Mouse (Mus musculus): ENCODE data around the gene Ccnh. TPM values are rescaled to one million over a fixed set of nuclear protein-coding genes. Genes with fewer than 3 reads are reported as not detected.

Ccnh gene
- polyA plus RNA-seq, 1 experiment = 15.2 TPM

GRCm38 (mm10) chr13:85191253-85191652, 2.0 kb downstream of the Ccnh start:
- no peak for TF ChIP-seq POLR2A (IDR thresholded peaks at IDR 0.05; ENCODE audit: control insufficient read depth, low read depth, low read length)
- TF ChIP-seq CTCF (IDR thresholded peaks at IDR 0.05; ENCODE audit: control insufficient read depth, insufficient read depth, insufficient replicate concordance, low read depth, low read length) = no peak
- no peaks in the 10 kb centered on the region for H3K36me3 ChIP-seq (ENCODE audit: control insufficient read depth, insufficient read depth, low read length)
- no peaks in the 10 kb centered on the region for H3K27me3 ChIP-seq (ENCODE audit: control insufficient read depth, insufficient read depth, low read length)
- no peak overlapping the region for H3K27ac ChIP-seq (ENCODE audit: control insufficient read depth, insufficient read depth, low read depth, low read length)
- H3K4me1 ChIP-seq (ENCODE audit: control insufficient read depth, insufficient read depth, low read length) = no peaks in the 10 kb centered on the region; the same call in 1 of the 2 replicates
- H3K4me3 ChIP-seq (ENCODE audit: control insufficient read depth, low read depth, low read length) = no peak overlapping the region

- Histone ChIP-seq H3K36me3 (ENCODE audit: control insufficient read depth, insufficient read depth, low read length) (no peaks in the 10 kb centered on the region), H3K27ac (ENCODE audit: control insufficient read depth, insufficient read depth, low read depth, low read length) (no peak overlapping the region), H3K27me3 (ENCODE audit: control insufficient read depth, insufficient read depth, low read length) (no peaks in the 10 kb centered on the region), H3K4me1 (ENCODE audit: control insufficient read depth, insufficient read depth, low read length) (no peaks in the 10 kb centered on the region), H3K4me3 (ENCODE audit: control insufficient read depth, low read depth, low read length) (no peak overlapping the region)
- TF ChIP-seq CTCF (IDR thresholded peaks at IDR 0.05; ENCODE audit: control insufficient read depth, insufficient read depth, insufficient replicate concordance, low read depth, low read length) (no peak), POLR2A (IDR thresholded peaks at IDR 0.05; ENCODE audit: control insufficient read depth, low read depth, low read length) (no peak)
Observed at GRCm38 (mm10) chr13:85207493-85207892, 18.3 kb downstream of the Ccnh start.

GRCm38 (mm10) chr13:85208656-85209055, 19.4 kb downstream of the Ccnh start:
- Histone ChIP-seq H3K27ac (ENCODE audit: control insufficient read depth, insufficient read depth, low read depth, low read length) (no peak overlapping the region), H3K4me1 (ENCODE audit: control insufficient read depth, insufficient read depth, low read length) (no peaks in the 10 kb centered on the region), H3K27me3 (ENCODE audit: control insufficient read depth, insufficient read depth, low read length) (no peaks in the 10 kb centered on the region), H3K36me3 (ENCODE audit: control insufficient read depth, insufficient read depth, low read length) (no peaks in the 10 kb centered on the region), H3K4me3 (ENCODE audit: control insufficient read depth, low read depth, low read length) (no peak overlapping the region)
- no peak for TF ChIP-seq POLR2A (IDR thresholded peaks at IDR 0.05; ENCODE audit: control insufficient read depth, low read depth, low read length)
- no peak for TF ChIP-seq CTCF (IDR thresholded peaks at IDR 0.05; ENCODE audit: control insufficient read depth, insufficient read depth, insufficient replicate concordance, low read depth, low read length)

- no peaks in the 10 kb centered on the region for H3K36me3 ChIP-seq (ENCODE audit: control insufficient read depth, insufficient read depth, low read length)
- no peak overlapping the region for H3K27ac ChIP-seq (ENCODE audit: control insufficient read depth, insufficient read depth, low read depth, low read length)
- no peak for TF ChIP-seq CTCF (IDR thresholded peaks at IDR 0.05; ENCODE audit: control insufficient read depth, insufficient read depth, insufficient replicate concordance, low read depth, low read length)
- TF ChIP-seq POLR2A (IDR thresholded peaks at IDR 0.05; ENCODE audit: control insufficient read depth, low read depth, low read length) = no peak
- no peak overlapping the region for H3K4me3 ChIP-seq (ENCODE audit: control insufficient read depth, low read depth, low read length)
- no peaks in the 10 kb centered on the region for H3K4me1 ChIP-seq (ENCODE audit: control insufficient read depth, insufficient read depth, low read length)
- no peaks in the 10 kb centered on the region for H3K27me3 ChIP-seq (ENCODE audit: control insufficient read depth, insufficient read depth, low read length)
Observed at GRCm38 (mm10) chr13:85210353-85210752, 21.1 kb downstream of the Ccnh start.

GRCm38 (mm10) chr13:85218656-85219055, 29.4 kb downstream of the Ccnh start:
- no peaks in the 10 kb centered on the region for H3K27me3 ChIP-seq (ENCODE audit: control insufficient read depth, insufficient read depth, low read length)
- H3K36me3 ChIP-seq (ENCODE audit: control insufficient read depth, insufficient read depth, low read length) = no peaks in the 10 kb centered on the region; the same call in 1 of the 2 replicates
- no peak overlapping the region for H3K27ac ChIP-seq (ENCODE audit: control insufficient read depth, insufficient read depth, low read depth, low read length)
- H3K4me3 ChIP-seq (ENCODE audit: control insufficient read depth, low read depth, low read length) = no peak overlapping the region
- TF ChIP-seq POLR2A (IDR thresholded peaks at IDR 0.05; ENCODE audit: control insufficient read depth, low read depth, low read length) = no peak
- no peak for TF ChIP-seq CTCF (IDR thresholded peaks at IDR 0.05; ENCODE audit: control insufficient read depth, insufficient read depth, insufficient replicate concordance, low read depth, low read length)
- no peaks in the 10 kb centered on the region for H3K4me1 ChIP-seq (ENCODE audit: control insufficient read depth, insufficient read depth, low read length)

GRCm38 (mm10) chr13:85238760-85239159, 49.6 kb downstream of the Ccnh start:
- no peak overlapping the region for H3K4me3 ChIP-seq (ENCODE audit: control insufficient read depth, low read depth, low read length)
- H3K36me3 ChIP-seq (ENCODE audit: control insufficient read depth, insufficient read depth, low read length) = no peaks in the 10 kb centered on the region; the same call in 1 of the 2 replicates
- no peaks in the 10 kb centered on the region for H3K27me3 ChIP-seq (ENCODE audit: control insufficient read depth, insufficient read depth, low read length)
- no peak overlapping the region for H3K27ac ChIP-seq (ENCODE audit: control insufficient read depth, insufficient read depth, low read depth, low read length)
- TF ChIP-seq CTCF (IDR thresholded peaks at IDR 0.05; ENCODE audit: control insufficient read depth, insufficient read depth, insufficient replicate concordance, low read depth, low read length) (no peak), POLR2A (IDR thresholded peaks at IDR 0.05; ENCODE audit: control insufficient read depth, low read depth, low read length) (no peak)
- no peaks in the 10 kb centered on the region for H3K4me1 ChIP-seq (ENCODE audit: control insufficient read depth, insufficient read depth, low read length)

Other genes with a start within 250 kb of the Ccnh start
- gene Rasa1, start 99.7 kb downstream of the Ccnh start, polyA plus RNA-seq (2012; rRNA removed) = 12.0 and 16.9 TPM in 2 replicates